8 mouse cellular contexts compared by ENCODE assay signal in the genomic region with DNA sequence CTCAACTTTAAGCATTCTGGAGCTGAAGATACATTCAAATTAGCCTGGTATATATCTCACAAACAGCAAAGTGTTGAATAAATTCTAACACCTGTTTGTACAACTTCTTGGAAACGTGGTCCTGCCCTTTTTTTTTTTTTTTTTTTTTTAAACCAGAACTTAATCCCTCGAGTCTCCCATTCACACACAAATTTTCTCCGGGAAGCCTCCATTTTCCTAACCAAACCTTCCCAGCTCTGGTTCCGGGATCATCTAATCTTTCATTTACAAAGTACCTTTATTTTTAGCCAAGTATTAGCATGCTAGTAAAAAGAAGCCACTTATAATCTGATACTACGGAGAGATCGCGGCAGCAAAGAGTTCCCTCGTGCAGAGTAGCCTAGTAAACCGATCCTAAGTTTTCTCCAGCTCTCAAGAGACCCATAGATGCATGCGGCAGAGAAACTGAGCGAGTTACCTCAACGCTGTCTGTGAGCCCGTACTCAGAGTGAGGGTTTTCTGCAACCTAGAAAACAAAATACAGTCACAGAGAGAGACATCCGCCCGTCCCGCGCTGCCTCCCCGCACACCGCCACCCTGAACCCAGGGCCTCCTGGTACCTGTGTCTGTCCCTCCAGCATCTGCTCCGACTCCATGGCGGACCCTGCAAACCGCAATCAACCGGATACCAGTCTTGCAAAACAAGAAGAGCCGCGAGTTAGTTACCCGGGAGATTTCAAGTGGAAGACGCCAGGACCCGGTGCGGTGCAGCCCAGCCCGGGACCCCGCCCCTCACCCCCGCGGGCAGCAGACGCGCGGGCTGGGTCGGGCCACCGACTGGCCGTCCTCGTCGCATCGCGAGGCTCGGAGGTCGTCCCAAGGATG. TPM values are rescaled to one million over a fixed set of nuclear protein-coding genes. Genes with fewer than 3 reads are reported as not detected.
DNase-seq lines count a peak whose midpoint lies in the region; ATAC-seq and TF ChIP-seq lines count a peak whose summit lies in the region.

No protein-coding gene starts in this region.

- H3K27me3 ChIP-seq in heart, postnatal 0 days (ENCODE audit: control insufficient read depth, insufficient read depth, low read length): no peaks in the 10 kb centered on the region
- H3K27me3 ChIP-seq in hindbrain, embryonic 15.5 days: no peaks in the 10 kb centered on the region
- H3K27me3 ChIP-seq in midbrain, embryonic 15.5 days (replicated peaks): no peaks in the 10 kb centered on the region

- peak overlapping the region; percentile 77 for H3K9ac ChIP-seq in heart, postnatal 0 days (replicated peaks; ENCODE audit: low read depth, low read length)
- peak overlapping the region; percentile 74 for H3K9ac ChIP-seq in hindbrain, embryonic 15.5 days
- H3K9ac ChIP-seq in midbrain, embryonic 15.5 days: peak overlapping the region; percentile 77

- TF ChIP-seq CTCF in heart, postnatal 0 days (IDR thresholded peaks at IDR 0.05; ENCODE audit: low read depth): no peak
- no peak for TF ChIP-seq CTCF in bone marrow, adult 2 months (IDR thresholded peaks at IDR 0.05; ENCODE audit: control insufficient read depth, insufficient read depth, low read length)

- H3K27ac ChIP-seq in heart, postnatal 0 days (ENCODE audit: low read depth): peak overlapping the region; percentile 86
- H3K27ac ChIP-seq in bone marrow, adult 2 months (ENCODE audit: control insufficient read depth, insufficient read depth, low read depth, low read length, poor library complexity): peak overlapping the region; percentile 83
- H3K27ac ChIP-seq in hindbrain, embryonic 15.5 days (replicated peaks): peak overlapping the region; percentile 89
- peak overlapping the region; percentile 90 for H3K27ac ChIP-seq in midbrain, embryonic 15.5 days

- no peaks in the 10 kb centered on the region for H3K9me3 ChIP-seq in heart, postnatal 0 days (replicated peaks; ENCODE audit: control insufficient read depth, low read length)
- no peaks in the 10 kb centered on the region for H3K9me3 ChIP-seq in hindbrain, embryonic 15.5 days
- no peaks in the 10 kb centered on the region for H3K9me3 ChIP-seq in midbrain, embryonic 15.5 days

- peaks cover 8% of the 10 kb centered on the region; the same call in 1 of the 2 replicates for H3K36me3 ChIP-seq in heart, postnatal 0 days (replicated peaks; ENCODE audit: control insufficient read depth, insufficient read depth, low read length)
- peaks cover 3% of the 10 kb centered on the region; the same call in 1 of the 2 replicates for H3K36me3 ChIP-seq in hindbrain, embryonic 15.5 days
- H3K36me3 ChIP-seq in midbrain, embryonic 15.5 days (replicated peaks): 0 out of 2 replicates have a peak, but pooled peaks cover 4% of the 10 kb centered on the region

- under 1% methylated on average over 45 of the region's 45 CpGs for WGBS in heart, postnatal 0 days
- under 1% methylated on average over 45 of the region's 45 CpGs for WGBS in bone marrow, adult 2 months
- under 1% methylated on average over 44 of the region's 45 CpGs for WGBS in hindbrain, embryonic 15.5 days
- WGBS in midbrain, embryonic 15.5 days: under 1% methylated on average over 45 of the region's 45 CpGs

- DNase-seq in heart, postnatal 0 days (ENCODE audit: low spot score): no peak
- no peak for DNase-seq in heart, adult 11 months
- no peak for DNase-seq in adrenal gland, postnatal 36 days
- DNase-seq in gastrocnemius, postnatal 25 days: no peak
- DNase-seq in kidney, postnatal 25 days: no peak

- 0 out of 2 replicates have a peak, but pooled peaks cover 7% of the 10 kb centered on the region for H3K4me1 ChIP-seq in heart, postnatal 0 days (ENCODE audit: control insufficient read depth, insufficient read depth)
- H3K4me1 ChIP-seq in bone marrow, adult 2 months (ENCODE audit: control insufficient read depth, insufficient read depth, low read length): peaks cover 2% of the 10 kb centered on the region; the same call in 1 of the 2 replicates
- H3K4me1 ChIP-seq in hindbrain, embryonic 15.5 days (replicated peaks): peaks cover 20% of the 10 kb centered on the region
- H3K4me1 ChIP-seq in midbrain, embryonic 15.5 days: peaks cover 18% of the 10 kb centered on the region

- no peak for ATAC-seq in heart, postnatal 0 days (ENCODE audit: insufficient read depth, low read depth)
- peak; percentile 90 for ATAC-seq in hindbrain, embryonic 15.5 days (ENCODE audit: low FRiP score, low read depth)
- ATAC-seq in midbrain, embryonic 15.5 days (replicated peaks): no peak; the same call in 1 of the 2 replicates

- H3K4me3 ChIP-seq in heart, postnatal 0 days (ENCODE audit: low read depth, low read length): peak overlapping the region; percentile 83
- peak overlapping the region; percentile 91 for H3K4me3 ChIP-seq in bone marrow, adult 2 months (replicated peaks; ENCODE audit: control insufficient read depth, low read depth, low read length)
- H3K4me3 ChIP-seq in hindbrain, embryonic 15.5 days: peak overlapping the region; percentile 86
- peak overlapping the region; percentile 73 for H3K4me3 ChIP-seq in midbrain, embryonic 15.5 days

- peak overlapping the region; percentile 88 for H3K4me2 ChIP-seq in heart, postnatal 0 days (ENCODE audit: low read depth, low read length)
- peak overlapping the region; percentile 90 for H3K4me2 ChIP-seq in hindbrain, embryonic 15.5 days
- peak overlapping the region; percentile 76 for H3K4me2 ChIP-seq in midbrain, embryonic 15.5 days

- no peak for TF ChIP-seq EP300 in heart, postnatal 0 days (IDR thresholded peaks at IDR 0.05; ENCODE audit: low read depth)

- TF ChIP-seq POLR2A in bone marrow, adult 2 months (IDR thresholded peaks at IDR 0.05; ENCODE audit: borderline replicate concordance, control insufficient read depth, low read depth, low read length): no peak

RNA-seq across cellular contexts. Expression of gene Dpy30, which starts 8.1 kb away (rescaled TPM):
- total RNA-seq in heart, postnatal 0 days (2014; rRNA removed; ENCODE audit: low replicate concordance): 65.6 and 96.7 TPM in 2 replicates
- 209 and 213 TPM in 2 replicates for polyA plus RNA-seq in heart, postnatal 0 days (2015; fragmentation: Nextera tagmentation; extraction: Ambion mirVana)
- polyA plus RNA-seq in bone marrow, adult 2 months (2011; ENCODE audit: insufficient read depth, insufficient read length, low replicate concordance, missing spikeins): 78.1 and 83.6 TPM in 2 replicates
- polyA plus RNA-seq in hindbrain, embryonic 15.5 days (2015; fragmentation: Nextera tagmentation; extraction: Ambion mirVana): 210 and 224 TPM in 2 replicates
- 182 and 191 TPM in 2 replicates for polyA plus RNA-seq in midbrain, embryonic 15.5 days (2015; fragmentation: Nextera tagmentation; extraction: Ambion mirVana)
- total RNA-seq in adrenal gland, postnatal 36 days (2021): 10 to 100 TPM; 71.2 to 87.3 TPM
- 10 to 100 TPM; 47.1 to 50.6 TPM for total RNA-seq in gastrocnemius, postnatal 25 days (2021)

RNA-seq across cellular contexts. Expression of gene Memo1, which starts 20.4 kb away (rescaled TPM):
- 30.2 and 128 TPM in 2 replicates for total RNA-seq in heart, postnatal 0 days (2014; rRNA removed; ENCODE audit: low replicate concordance)
- polyA plus RNA-seq in heart, postnatal 0 days (2015; fragmentation: Nextera tagmentation; extraction: Ambion mirVana): 67.5 and 68.8 TPM in 2 replicates
- polyA plus RNA-seq in bone marrow, adult 2 months (2011; ENCODE audit: insufficient read depth, insufficient read length, low replicate concordance, missing spikeins): 65.0 and 101 TPM in 2 replicates
- 51.1 and 51.6 TPM in 2 replicates for polyA plus RNA-seq in hindbrain, embryonic 15.5 days (2015; fragmentation: Nextera tagmentation; extraction: Ambion mirVana)
- polyA plus RNA-seq in midbrain, embryonic 15.5 days (2015; fragmentation: Nextera tagmentation; extraction: Ambion mirVana): 51.3 and 57.8 TPM in 2 replicates
- total RNA-seq in adrenal gland, postnatal 36 days (2021): 100 to 1,000 TPM; 102 to 113 TPM
- total RNA-seq in gastrocnemius, postnatal 25 days (2021): 10 to 100 TPM; 50.8 to 58.1 TPM

RNA-seq across cellular contexts. Expression of gene Spast, which starts 23.1 kb away (rescaled TPM):
- total RNA-seq in heart, postnatal 0 days (2014; rRNA removed; ENCODE audit: low replicate concordance): 27.0 and 29.9 TPM in 2 replicates
- polyA plus RNA-seq in heart, postnatal 0 days (2015; fragmentation: Nextera tagmentation; extraction: Ambion mirVana): 10.3 and 10.5 TPM in 2 replicates
- polyA plus RNA-seq in bone marrow, adult 2 months (2011; ENCODE audit: insufficient read depth, insufficient read length, low replicate concordance, missing spikeins): 9.6 and 9.7 TPM in 2 replicates
- 34.2 and 35.5 TPM in 2 replicates for polyA plus RNA-seq in hindbrain, embryonic 15.5 days (2015; fragmentation: Nextera tagmentation; extraction: Ambion mirVana)
- polyA plus RNA-seq in midbrain, embryonic 15.5 days (2015; fragmentation: Nextera tagmentation; extraction: Ambion mirVana): 37.6 and 38.4 TPM in 2 replicates
- total RNA-seq in adrenal gland, postnatal 36 days (2021): 10 to 100 TPM; 32.2 to 32.8 TPM
- total RNA-seq in gastrocnemius, postnatal 25 days (2021): 10 to 100 TPM; 40.0 to 42.5 TPM
